Mouse (Mus musculus) embryonic facial prominence, embryonic 10.5 days (tissue): Measurements from ENCODE around the gene Shisal1. TPM values are rescaled to one million over a fixed set of nuclear protein-coding genes. Genes with fewer than 3 reads are reported as not detected.

Experiments used
- DNase-seq: peaks from one replicate; pipeline ENCODE4 v3.0.0-alpha.2; 2017; ENCODE audit warnings: low spot score
- H3K27ac ChIP-seq: fragments of 300-500 bp; sonication (generic); replicated peaks from 2 replicates; pipeline ENCODE4 v1.5.1; 2016; ENCODE audit warnings: mild to moderate bottlenecking
- H3K27me3 ChIP-seq: fragments of 300-500 bp; sonication (generic); replicated peaks from 2 replicates; pipeline ENCODE4 v1.6.1; 2016; ENCODE audit warnings: low read depth, mild to moderate bottlenecking; ENCODE audit not compliant: poor library complexity, severe bottlenecking
- H3K36me3 ChIP-seq: fragments of 300-500 bp; sonication (generic); replicated peaks from 2 replicates; pipeline ENCODE4 v1.6.1; 2016; ENCODE audit warnings: mild to moderate bottlenecking, moderate library complexity
- H3K4me1 ChIP-seq: fragments of 300-500 bp; sonication (generic); 2 replicates; pipeline ENCODE4 v1.6.1; 2016
- H3K4me3 ChIP-seq: fragments of 300-500 bp; sonication (generic); 2 replicates; pipeline ENCODE4 v1.5.1; 2016; ENCODE audit warnings: mild to moderate bottlenecking, moderate library complexity
- H3K9me3 ChIP-seq: fragments of 300-500 bp; sonication (generic); 2 replicates; pipeline ENCODE4 v1.6.1; 2016; ENCODE audit warnings: mild to moderate bottlenecking
- WGBS: fragments of 180-500 bp; shearing (Covaris S2); methylation state at CpG from one replicate; pipeline ENCODE4 v1.1.7; 2016; 5-methylcytosine and 5-hydroxymethylcytosine counted together
- polyA plus RNA-seq: library from polyadenylated mRNA; unstranded; fragments of >200 nt; fragmentation: Nextera tagmentation; extraction: Ambion mirVana; gene quantifications from 2 replicates; pipeline ENCODE4 v1.2.1, GENCODE M21; 2016

The Shisal1 gene
- polyA plus RNA-seq, 1 experiment from 2014 or later, result 2.2 TPM

GRCm38 (mm10) chr15:84450441-84451183 lies 3.7 kb upstream of the Shisal1 start:
- H3K27me3 ChIP-seq, result peaks cover 72% of the 10 kb centered on the region

GRCm38 (mm10) chr15:84445812-84446716 lies 833 bp downstream of the Shisal1 start:
- Histone ChIP-seq H3K27me3 (peaks cover 100% of the 10 kb centered on the region), H3K27ac (peak overlapping the region; percentile 82), H3K9me3 (no peaks in the 10 kb centered on the region), H3K36me3 (no peaks in the 10 kb centered on the region), H3K4me1 (peaks cover 60% of the 10 kb centered on the region), H3K4me3 (peak overlapping the region; percentile 71)
- DNase-seq, result peak; percentile 48
- 1% methylated on average over 99 of the region's 99 CpGs for WGBS

More at GRCm38 (mm10) chr15:84450441-84451183, 3.7 kb upstream of the Shisal1 start:
- Histone ChIP-seq H3K4me1 (peaks cover 32% of the 10 kb centered on the region), H3K27ac (peak overlapping the region; percentile 75), H3K36me3 (no peaks in the 10 kb centered on the region), H3K4me3 (peak overlapping the region; percentile 51), H3K9me3 (no peaks in the 10 kb centered on the region)
- peak; percentile 66 for DNase-seq
- WGBS, result 1% methylated on average over 21 of the region's 21 CpGs

GRCm38 (mm10) chr15:84444181-84444580 lies 2.7 kb downstream of the Shisal1 start:
- 27% methylated on average over 7 of the region's 7 CpGs for WGBS
- peaks cover 100% of the 10 kb centered on the region for H3K27me3 ChIP-seq
- peaks cover 64% of the 10 kb centered on the region for H3K4me1 ChIP-seq
- H3K4me3 ChIP-seq, result no peak overlapping the region
- DNase-seq, result no peak
- no peak overlapping the region for H3K27ac ChIP-seq
- no peaks in the 10 kb centered on the region for H3K36me3 ChIP-seq
- H3K9me3 ChIP-seq, result no peaks in the 10 kb centered on the region

- WGBS, result 35% methylated on average over 10 of the region's 10 CpGs
- Histone ChIP-seq H3K36me3 (no peaks in the 10 kb centered on the region), H3K27me3 (peaks cover 99% of the 10 kb centered on the region), H3K4me1 (peaks cover 64% of the 10 kb centered on the region), H3K27ac (no peak overlapping the region), H3K4me3 (no peak overlapping the region), H3K9me3 (no peaks in the 10 kb centered on the region)
- no peak for DNase-seq
Measured at GRCm38 (mm10) chr15:84443631-84444030, 3.3 kb downstream of the Shisal1 start.

GRCm38 (mm10) chr15:84441682-84442315 lies 5.1 kb downstream of the Shisal1 start:
- no peaks in the 10 kb centered on the region for H3K36me3 ChIP-seq
- DNase-seq, result no peak

GRCm38 (mm10) chr15:84440820-84441219 lies 6.1 kb downstream of the Shisal1 start:
- WGBS, result 46% methylated on average over 3 of the region's 3 CpGs
- DNase-seq, result no peak
- Histone ChIP-seq H3K9me3 (no peaks in the 10 kb centered on the region), H3K4me3 (no peak overlapping the region), H3K36me3 (no peaks in the 10 kb centered on the region), H3K27ac (no peak overlapping the region), H3K27me3 (peaks cover 75% of the 10 kb centered on the region), H3K4me1 (peaks cover 50% of the 10 kb centered on the region)

More at GRCm38 (mm10) chr15:84441682-84442315, 5.1 kb downstream of the Shisal1 start:
- H3K9me3 ChIP-seq, result no peaks in the 10 kb centered on the region
- no peak overlapping the region for H3K4me3 ChIP-seq
- H3K27me3 ChIP-seq, result peaks cover 85% of the 10 kb centered on the region
- H3K27ac ChIP-seq, result no peak overlapping the region
- peaks cover 60% of the 10 kb centered on the region for H3K4me1 ChIP-seq
- 32% methylated on average over 14 of the region's 14 CpGs for WGBS

GRCm38 (mm10) chr15:84433586-84434185 lies 13.2 kb downstream of the Shisal1 start:
- Histone ChIP-seq H3K4me3 (no peak overlapping the region), H3K9me3 (no peaks in the 10 kb centered on the region), H3K27me3 (0 out of 2 replicates have a peak, but pooled peaks cover 4% of the 10 kb centered on the region), H3K4me1 (peaks cover 5% of the 10 kb centered on the region; the same call in 1 of the 2 replicates), H3K36me3 (no peaks in the 10 kb centered on the region), H3K27ac (no peak overlapping the region)
- whole genome bisulfite sequencing, result 83% methylated on average over 10 of the region's 10 CpGs
- DNase-seq, result no peak

GRCm38 (mm10) chr15:84430482-84430881 lies 16.4 kb downstream of the Shisal1 start:
- Histone ChIP-seq H3K36me3 (no peaks in the 10 kb centered on the region), H3K27ac (no peak overlapping the region), H3K4me3 (no peak overlapping the region), H3K27me3 (peaks cover 21% of the 10 kb centered on the region; the same call in 1 of the 2 replicates), H3K4me1 (peaks cover 6% of the 10 kb centered on the region), H3K9me3 (no peaks in the 10 kb centered on the region)
- 88% methylated on average over 5 of the region's 5 CpGs for WGBS
- no peak for DNase-seq

GRCm38 (mm10) chr15:84427624-84428023 lies 19.3 kb downstream of the Shisal1 start:
- H3K4me1 ChIP-seq, result peaks cover 22% of the 10 kb centered on the region

GRCm38 (mm10) chr15:84425733-84426132 lies 21.2 kb downstream of the Shisal1 start:
- Histone ChIP-seq H3K36me3 (no peaks in the 10 kb centered on the region), H3K4me3 (no peak overlapping the region), H3K27me3 (peaks cover 59% of the 10 kb centered on the region), H3K27ac (no peak overlapping the region), H3K4me1 (peaks cover 31% of the 10 kb centered on the region), H3K9me3 (no peaks in the 10 kb centered on the region)
- no peak for DNase-seq
- 96% methylated on average over 5 of the region's 5 CpGs for WGBS

More at GRCm38 (mm10) chr15:84427624-84428023, 19.3 kb downstream of the Shisal1 start:
- Histone ChIP-seq H3K4me3 (no peak overlapping the region), H3K27ac (no peak overlapping the region), H3K9me3 (no peaks in the 10 kb centered on the region), H3K36me3 (no peaks in the 10 kb centered on the region), H3K27me3 (peaks cover 43% of the 10 kb centered on the region)
- no peak for DNase-seq
- WGBS, result 93% methylated on average over 6 of the region's 6 CpGs

- 0 out of 2 replicates have a peak overlapping the region, but pooled peaks have one; percentile 20 for H3K27ac ChIP-seq
- H3K4me1 ChIP-seq, result peaks cover 49% of the 10 kb centered on the region
- no peak for DNase-seq
- H3K4me3 ChIP-seq, result no peak overlapping the region
- H3K9me3 ChIP-seq, result no peaks in the 10 kb centered on the region
- no peaks in the 10 kb centered on the region for H3K36me3 ChIP-seq
- H3K27me3 ChIP-seq, result peaks cover 76% of the 10 kb centered on the region
- 79% methylated on average over 5 of the region's 5 CpGs for WGBS
Measured at GRCm38 (mm10) chr15:84423781-84424180, 23.1 kb downstream of the Shisal1 start.

- H3K27me3 ChIP-seq, result peaks cover 87% of the 10 kb centered on the region
- H3K4me1 ChIP-seq, result peaks cover 71% of the 10 kb centered on the region
- WGBS, result 41% methylated on average over 4 of the region's 4 CpGs
- H3K36me3 ChIP-seq, result no peaks in the 10 kb centered on the region
- H3K4me3 ChIP-seq, result no peak overlapping the region
- peak overlapping the region; percentile 68 for H3K27ac ChIP-seq
- DNase-seq, result no peak
- H3K9me3 ChIP-seq, result no peaks in the 10 kb centered on the region
Measured at GRCm38 (mm10) chr15:84418266-84418610, 28.7 kb downstream of the Shisal1 start.
